Mouse (Mus musculus) midbrain, embryonic 16.5 days (tissue): ENCODE results near the gene Gm11595. TPM values are rescaled to one million over a fixed set of nuclear protein-coding genes. Genes with fewer than 3 reads are reported as not detected.
"Not testable (repeated sequence)": the region's sequence is repeated elsewhere in the genome, so short reads cannot be mapped to it uniquely, and the experiment has no call there.

Source experiments
- ATAC-seq: fragments of 200-750 bp; cut with Nextera tagmentation; 2 replicates; pipeline ENCODE4 v1.8.0; 2017; ENCODE audit warnings: moderate TSS enrichment
- H3K27ac ChIP-seq: fragments of 300-500 bp; sonication (generic); 2 replicates; pipeline ENCODE4 v1.5.1; 2014; ENCODE audit warnings: mild to moderate bottlenecking, low read length, mixed read lengths
- H3K27me3 ChIP-seq: fragments of 300-500 bp; sonication (generic); 2 replicates; pipeline ENCODE4 v1.6.1; 2014; ENCODE audit warnings: low read depth, low read length, mixed read lengths; ENCODE audit not compliant: control insufficient read depth, insufficient read depth
- H3K36me3 ChIP-seq: fragments of 300-500 bp; sonication (generic); 2 replicates; pipeline ENCODE4 v1.6.1; 2014; ENCODE audit warnings: mild to moderate bottlenecking, low read length, moderate library complexity, mixed read lengths; ENCODE audit not compliant: control insufficient read depth, insufficient read depth
- H3K4me1 ChIP-seq: fragments of 300-500 bp; sonication (generic); 2 replicates; pipeline ENCODE4 v1.6.1; 2014; ENCODE audit warnings: mild to moderate bottlenecking, low read length, mixed read lengths; ENCODE audit not compliant: control insufficient read depth, insufficient read depth
- H3K4me2 ChIP-seq: fragments of 300-500 bp; sonication (generic); 2 replicates; pipeline ENCODE4 v1.6.1; 2014; ENCODE audit warnings: mild to moderate bottlenecking, low read length, mixed read lengths
- H3K4me3 ChIP-seq: fragments of 300-500 bp; sonication (generic); 2 replicates; pipeline ENCODE4 v1.5.1; 2014; ENCODE audit warnings: low read depth, mild to moderate bottlenecking, low read length, moderate library complexity, mixed read lengths
- H3K9ac ChIP-seq: fragments of 300-500 bp; sonication (generic); 2 replicates; pipeline ENCODE4 v1.6.1; 2014; ENCODE audit warnings: low read depth, low read length, mixed read lengths
- H3K9me3 ChIP-seq: fragments of 300-500 bp; sonication (generic); replicated peaks from 2 replicates; pipeline ENCODE4 v1.6.1; 2014; ENCODE audit warnings: mild to moderate bottlenecking, low read length, mixed read lengths; ENCODE audit not compliant: control insufficient read depth, poor library complexity, severe bottlenecking
- WGBS: fragments of 180-500 bp; shearing (Covaris S2); extraction: QIAGEN DNeasy Blood & Tissue Kit; methylation state at CpG from one replicate; pipeline ENCODE4 v1.1.7; 2014; 5-methylcytosine and 5-hydroxymethylcytosine counted together
- polyA plus RNA-seq: library from polyadenylated mRNA; unstranded; fragments of >200 nt; fragmentation: Nextera tagmentation; extraction: Ambion mirVana; gene quantifications from 2 replicates; pipeline ENCODE4 v1.2.1, GENCODE M21; 2015

The Gm11595 gene
- not detected in 2 replicates for polyA plus RNA-seq

GRCm38 (mm10) chr11:99772813-99773212 lies at the start of gene Gm11595:
Gm11595 (minus strand) TSS chr11:99772913.
- H3K4me1 ChIP-seq, H3K9ac ChIP-seq, H3K4me3 ChIP-seq, H3K27ac ChIP-seq, H3K36me3 ChIP-seq, H3K27me3 ChIP-seq, ATAC-seq, H3K4me2 ChIP-seq, H3K9me3 ChIP-seq: not testable (repeated sequence)

GRCm38 (mm10) chr11:99815566-99815965 lies 42.9 kb upstream of the Gm11595 start, which contains the start of gene Gm11564:
Gm11564 (minus strand) TSS chr11:99815666.
- not testable (repeated sequence) for H3K4me2 ChIP-seq, H3K36me3 ChIP-seq, H3K27me3 ChIP-seq, H3K9ac ChIP-seq, H3K4me3 ChIP-seq, H3K27ac ChIP-seq, H3K9me3 ChIP-seq, ATAC-seq, H3K4me1 ChIP-seq
- 93% methylated on average over 2 of the region's 2 CpGs for WGBS

GRCm38 (mm10) chr11:99809792-99810191 lies 37.1 kb upstream of the Gm11595 start, which contains the start of gene Krtap4-13:
Krtap4-13 (minus strand) TSS chr11:99809892.
- not testable (repeated sequence) for H3K27ac ChIP-seq, H3K4me3 ChIP-seq, H3K9ac ChIP-seq, H3K4me1 ChIP-seq, H3K9me3 ChIP-seq, H3K36me3 ChIP-seq, ATAC-seq, H3K27me3 ChIP-seq, H3K4me2 ChIP-seq

GRCm38 (mm10) chr11:99804346-99804745 lies 31.6 kb upstream of the Gm11595 start, which contains the start of gene Gm11554:
Gm11554 (minus strand) TSS chr11:99804446.
- not testable (repeated sequence) for H3K4me1 ChIP-seq, H3K27me3 ChIP-seq, H3K4me3 ChIP-seq, ATAC-seq, H3K9ac ChIP-seq, H3K27ac ChIP-seq, H3K4me2 ChIP-seq, H3K36me3 ChIP-seq, H3K9me3 ChIP-seq
- no CpG with 5 or more reads among the region's 1 CpGs for WGBS

GRCm38 (mm10) chr11:99798832-99799231 lies 26.1 kb upstream of the Gm11595 start, which contains the start of gene Gm11569:
Gm11569 (minus strand) TSS chr11:99798932.
- not testable (repeated sequence) for H3K9ac ChIP-seq, H3K36me3 ChIP-seq, H3K27ac ChIP-seq, ATAC-seq, H3K4me3 ChIP-seq, H3K4me2 ChIP-seq, H3K9me3 ChIP-seq, H3K4me1 ChIP-seq, H3K27me3 ChIP-seq
- no CpG with 5 or more reads among the region's 1 CpGs for WGBS

GRCm38 (mm10) chr11:99793367-99793766 lies 20.7 kb upstream of the Gm11595 start, which contains the start of gene Gm11596:
Gm11596 (minus strand) TSS chr11:99793467.
- Histone ChIP-seq H3K4me2 (no peak within 1 kb of the TSS), H3K27ac (no peak within 1 kb of the TSS), H3K4me3 (no peak within 1 kb of the TSS), H3K9me3 (no peaks in the 10 kb centered on the region), H3K9ac (no peak within 1 kb of the TSS), H3K27me3 (no peaks in the 10 kb centered on the region), H3K36me3 (no peaks in the 10 kb centered on the region), H3K4me1 (no peaks in the 10 kb centered on the region)
- 89% methylated on average over 2 of the region's 2 CpGs for WGBS
- no peak for ATAC-seq

GRCm38 (mm10) chr11:99784900-99785299 lies 12.2 kb upstream of the Gm11595 start, which contains the start of gene Krtap4-9:
Krtap4-9 (plus strand) TSS chr11:99785200.
- not testable (repeated sequence) for H3K4me1 ChIP-seq, H3K4me3 ChIP-seq, H3K27ac ChIP-seq, H3K9ac ChIP-seq, ATAC-seq, H3K36me3 ChIP-seq, H3K9me3 ChIP-seq, H3K4me2 ChIP-seq, H3K27me3 ChIP-seq

GRCm38 (mm10) chr11:99780604-99781003 lies 7.9 kb upstream of the Gm11595 start, which contains the start of gene Krtap4-8:
Krtap4-8 (minus strand) TSS chr11:99780704.
- H3K36me3 ChIP-seq = no peaks in the 10 kb centered on the region
- no peaks in the 10 kb centered on the region for H3K9me3 ChIP-seq
- no peaks in the 10 kb centered on the region for H3K4me1 ChIP-seq
- 98% methylated on average over 2 of the region's 2 CpGs for WGBS
- no peak within 1 kb of the TSS for H3K4me2 ChIP-seq
- no peak within 1 kb of the TSS for H3K9ac ChIP-seq
- H3K4me3 ChIP-seq = no peak within 1 kb of the TSS
- no peaks in the 10 kb centered on the region for H3K27me3 ChIP-seq
- no peak for ATAC-seq
- H3K27ac ChIP-seq = no peak within 1 kb of the TSS

GRCm38 (mm10) chr11:99778401-99778800 lies 5.7 kb upstream of the Gm11595 start:
- Histone ChIP-seq H3K27ac (no peak overlapping the region), H3K9ac (no peak overlapping the region)
- ATAC-seq = no peak

More at GRCm38 (mm10) chr11:99778401-99778800, 5.7 kb upstream of the Gm11595 start:
- 54% methylated on average over 7 of the region's 7 CpGs for WGBS
- Histone ChIP-seq H3K4me2 (no peak overlapping the region), H3K27me3 (no peaks in the 10 kb centered on the region), H3K4me1 (no peaks in the 10 kb centered on the region), H3K36me3 (no peaks in the 10 kb centered on the region), H3K4me3 (no peak overlapping the region), H3K9me3 (no peaks in the 10 kb centered on the region)
